Mouse (Mus musculus): ENCODE measurements around the gene Fam129b.

DNA sequence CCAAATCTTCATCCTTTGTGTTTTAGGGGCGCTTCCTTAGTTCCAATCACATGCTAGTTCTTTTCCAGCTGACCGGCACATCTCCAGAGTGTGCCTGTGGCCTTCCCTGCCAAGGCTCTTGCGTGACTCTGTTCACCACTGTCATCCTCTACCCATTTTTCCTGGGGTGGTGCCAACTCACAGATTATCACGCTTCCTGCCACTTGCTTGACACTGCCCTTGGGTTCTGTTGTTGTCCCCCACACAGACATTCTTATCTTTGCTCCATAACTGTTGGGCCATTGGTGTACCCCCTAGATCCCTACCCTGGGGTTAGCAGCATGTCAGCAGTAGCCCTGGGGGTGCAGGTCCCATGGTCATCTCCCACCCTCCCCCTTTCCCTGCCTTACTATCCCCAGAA, 27.6 kb downstream of the Fam129b start:
- TF ChIP-seq CTCF (IDR thresholded peaks at IDR 0.05; ENCODE audit: borderline replicate concordance, insufficient read depth, low read length): no peak
- no peak for TF ChIP-seq POLR2A (IDR thresholded peaks at IDR 0.05; ENCODE audit: low read depth, low read length)
